Mouse (Mus musculus) lung, postnatal 0 days (tissue): ENCODE data around the gene Synrg.

Experiments
- CTCF ChIP-seq: IDR thresholded peaks from 2 replicates; pipeline ENCODE4 v1.5.1; 2016; ENCODE audit warnings: antibody characterized with exemption, mild to moderate bottlenecking
- EP300 ChIP-seq: IDR thresholded peaks from 2 replicates; pipeline ENCODE4 v1.6.1; 2016; ENCODE audit warnings: antibody characterized with exemption, mild to moderate bottlenecking, control low read depth

- peak; percentile 40 for TF ChIP-seq CTCF
- no peak for TF ChIP-seq EP300
Observed at GRCm38 (mm10) chr11:84028271-84029028, 64.2 kb downstream of the Synrg start.
